Mouse (Mus musculus): Measurements from ENCODE around the gene Sema3b. TPM values are rescaled to one million over a fixed set of nuclear protein-coding genes. Genes with fewer than 3 reads are reported as not detected.
A peak's percentile ranks its signal among the peaks of the same experiment; 100 is the strongest.

The Sema3b gene
- polyA plus RNA-seq, 1 experiment from 2014 or later, result 2.6 TPM

GRCm38 (mm10) chr9:107643544-107644214 is 34.6 kb upstream of the Sema3b start:
- Histone ChIP-seq H3K4me3 (replicated peaks) (no peak overlapping the region; the same call in 1 of the 2 replicates), H3K9ac (0 out of 2 replicates have a peak overlapping the region, but pooled peaks have one; percentile 55), H3K9me3 (no peaks in the 10 kb centered on the region), H3K27ac (no peak overlapping the region), H3K4me2 (no peak overlapping the region), H3K27me3 (no peaks in the 10 kb centered on the region), H3K36me3 (replicated peaks) (no peaks in the 10 kb centered on the region), H3K4me1 (peaks cover 35% of the 10 kb centered on the region)
- 92% methylated on average over 13 of the region's 13 CpGs for WGBS
- ATAC-seq (ENCODE audit: low FRiP score), result no peak

- H3K4me2 ChIP-seq, result no peak overlapping the region
- H3K9ac ChIP-seq, result 0 out of 2 replicates have a peak overlapping the region, but pooled peaks have one; percentile 25
- H3K27me3 ChIP-seq, result no peaks in the 10 kb centered on the region
- WGBS, result 26% methylated on average over 8 of the region's 8 CpGs
- H3K36me3 ChIP-seq (replicated peaks), result no peaks in the 10 kb centered on the region
- H3K4me1 ChIP-seq, result peaks cover 48% of the 10 kb centered on the region
- peak overlapping the region; percentile 51 for H3K27ac ChIP-seq
- H3K4me3 ChIP-seq (replicated peaks), result no peak overlapping the region
- no peak for ATAC-seq (ENCODE audit: low FRiP score)
- H3K9me3 ChIP-seq, result no peaks in the 10 kb centered on the region
Measured at GRCm38 (mm10) chr9:107641666-107642065, 32.6 kb upstream of the Sema3b start.

- WGBS, result 29% methylated on average over 8 of the region's 8 CpGs
- peak overlapping the region; percentile 12; the same call in 1 of the 2 replicates for H3K9ac ChIP-seq
- no peaks in the 10 kb centered on the region for H3K36me3 ChIP-seq (replicated peaks)
- H3K27ac ChIP-seq, result peak overlapping the region; percentile 50; the same call in 1 of the 2 replicates
- H3K4me3 ChIP-seq (replicated peaks), result no peak overlapping the region
- H3K4me2 ChIP-seq, result no peak overlapping the region
- ATAC-seq (ENCODE audit: low FRiP score), result no peak
- no peaks in the 10 kb centered on the region for H3K27me3 ChIP-seq
- peaks cover 61% of the 10 kb centered on the region for H3K4me1 ChIP-seq
- H3K9me3 ChIP-seq, result no peaks in the 10 kb centered on the region
Measured at GRCm38 (mm10) chr9:107640257-107640772, 31.3 kb upstream of the Sema3b start.

GRCm38 (mm10) chr9:107637070-107637469 is 28.0 kb upstream of the Sema3b start:
- no peaks in the 10 kb centered on the region for H3K9me3 ChIP-seq
- H3K4me1 ChIP-seq, result peaks cover 75% of the 10 kb centered on the region
- peak overlapping the region; percentile 89 for H3K27ac ChIP-seq
- peak; percentile 62 for ATAC-seq (ENCODE audit: low FRiP score)
- H3K9ac ChIP-seq, result peak overlapping the region; percentile 25; the same call in 1 of the 2 replicates
- H3K4me3 ChIP-seq (replicated peaks), result peak overlapping the region; percentile 11; the same call in 1 of the 2 replicates
- peak overlapping the region; percentile 43 for H3K4me2 ChIP-seq
- H3K36me3 ChIP-seq (replicated peaks), result no peaks in the 10 kb centered on the region; the same call in 1 of the 2 replicates
- no peaks in the 10 kb centered on the region for H3K27me3 ChIP-seq
- 3% methylated on average over 7 of the region's 7 CpGs for WGBS

GRCm38 (mm10) chr9:107635279-107636028 is 26.4 kb upstream of the Sema3b start, which contains the start of gene Gnai2:
Gene Gnai2, minus strand, starts transcription at chr9:107635367.
- Histone ChIP-seq H3K9ac (peak within 1 kb of the TSS; percentile 94), H3K4me1 (peaks cover 75% of the 10 kb centered on the region), H3K27me3 (no peaks in the 10 kb centered on the region), H3K4me3 (replicated peaks) (peak within 1 kb of the TSS; percentile 94), H3K9me3 (no peaks in the 10 kb centered on the region), H3K4me2 (peak within 1 kb of the TSS; percentile 99), H3K27ac (peak within 1 kb of the TSS; percentile 100), H3K36me3 (replicated peaks) (no peaks in the 10 kb centered on the region; the same call in 1 of the 2 replicates)
- WGBS, result 3% methylated on average over 31 of the region's 38 CpGs
- peak; percentile 91 for ATAC-seq (ENCODE audit: low FRiP score)

GRCm38 (mm10) chr9:107634406-107635278 is 25.6 kb upstream of the Sema3b start:
- peak overlapping the region; percentile 100 for H3K27ac ChIP-seq
- H3K4me3 ChIP-seq (replicated peaks), result peak overlapping the region; percentile 94
- ATAC-seq (ENCODE audit: low FRiP score), result no peak
- H3K9me3 ChIP-seq, result no peaks in the 10 kb centered on the region
- peak overlapping the region; percentile 94 for H3K9ac ChIP-seq
- H3K4me1 ChIP-seq, result peaks cover 77% of the 10 kb centered on the region
- H3K27me3 ChIP-seq, result no peaks in the 10 kb centered on the region
- H3K4me2 ChIP-seq, result peak overlapping the region; percentile 99
- no peaks in the 10 kb centered on the region; the same call in 1 of the 2 replicates for H3K36me3 ChIP-seq (replicated peaks)
- under 1% methylated on average over 35 of the region's 35 CpGs for WGBS

- Histone ChIP-seq H3K4me2 (peak overlapping the region; percentile 99), H3K27ac (peak overlapping the region; percentile 100), H3K9ac (peak overlapping the region; percentile 94), H3K4me1 (peaks cover 82% of the 10 kb centered on the region), H3K4me3 (replicated peaks) (peak overlapping the region; percentile 94), H3K27me3 (no peaks in the 10 kb centered on the region), H3K9me3 (no peaks in the 10 kb centered on the region), H3K36me3 (replicated peaks) (peaks cover 5% of the 10 kb centered on the region; the same call in 1 of the 2 replicates)
- under 1% methylated on average over 15 of the region's 15 CpGs for WGBS
- ATAC-seq (ENCODE audit: low FRiP score), result no peak
Measured at GRCm38 (mm10) chr9:107633661-107634405, 24.8 kb upstream of the Sema3b start.

- no peaks in the 10 kb centered on the region for H3K9me3 ChIP-seq
- peak; percentile 7; the same call in 1 of the 2 replicates for ATAC-seq (ENCODE audit: low FRiP score)
Measured at GRCm38 (mm10) chr9:107633091-107633660, 24.1 kb upstream of the Sema3b start.

GRCm38 (mm10) chr9:107632478-107632877 is 23.4 kb upstream of the Sema3b start:
- no peak for ATAC-seq (ENCODE audit: low FRiP score)
- Histone ChIP-seq H3K4me3 (replicated peaks) (peak overlapping the region; percentile 94), H3K36me3 (replicated peaks) (peaks cover 13% of the 10 kb centered on the region; the same call in 1 of the 2 replicates), H3K4me1 (peaks cover 91% of the 10 kb centered on the region), H3K27me3 (no peaks in the 10 kb centered on the region), H3K27ac (peak overlapping the region; percentile 100), H3K4me2 (peak overlapping the region; percentile 99), H3K9ac (peak overlapping the region; percentile 94), H3K9me3 (no peaks in the 10 kb centered on the region)
- 23% methylated on average over 6 of the region's 6 CpGs for WGBS

More at GRCm38 (mm10) chr9:107633091-107633660, 24.1 kb upstream of the Sema3b start:
- H3K27ac ChIP-seq, result peak overlapping the region; percentile 100
- peak overlapping the region; percentile 99 for H3K4me2 ChIP-seq
- under 1% methylated on average over 33 of the region's 33 CpGs for WGBS
- peak overlapping the region; percentile 94 for H3K9ac ChIP-seq
- peaks cover 9% of the 10 kb centered on the region; the same call in 1 of the 2 replicates for H3K36me3 ChIP-seq (replicated peaks)
- no peaks in the 10 kb centered on the region for H3K27me3 ChIP-seq
- H3K4me1 ChIP-seq, result peaks cover 88% of the 10 kb centered on the region
- peak overlapping the region; percentile 94 for H3K4me3 ChIP-seq (replicated peaks)

- peak overlapping the region; percentile 99 for H3K4me2 ChIP-seq
- H3K4me1 ChIP-seq, result peaks cover 91% of the 10 kb centered on the region
- no peaks in the 10 kb centered on the region for H3K9me3 ChIP-seq
- peak overlapping the region; percentile 94 for H3K4me3 ChIP-seq (replicated peaks)
- H3K27me3 ChIP-seq, result no peaks in the 10 kb centered on the region
- 61% methylated on average over 8 of the region's 8 CpGs for WGBS
- peaks cover 13% of the 10 kb centered on the region; the same call in 1 of the 2 replicates for H3K36me3 ChIP-seq (replicated peaks)
- peak overlapping the region; percentile 100 for H3K27ac ChIP-seq
- peak overlapping the region; percentile 94 for H3K9ac ChIP-seq
- ATAC-seq (ENCODE audit: low FRiP score), result no peak
Measured at GRCm38 (mm10) chr9:107631861-107632260, 22.8 kb upstream of the Sema3b start.
